Mouse (Mus musculus) kidney, adult 2 months (tissue): ENCODE data around the gene Gm7138.
"Not testable (repeated sequence)": the region's sequence is repeated elsewhere in the genome, so short reads cannot be mapped to it uniquely, and the experiment has no call there.

Source experiments
- CTCF ChIP-seq: fragments of 200-500 bp; conservative IDR thresholded peaks from 2 replicates; pipeline ENCODE4 v1.5.1; 2011; ENCODE audit warnings: low read depth, mild to moderate bottlenecking, control low read depth, low read length, moderate library complexity, mixed read lengths; ENCODE audit not compliant: insufficient read depth, insufficient read length
- POLR2A ChIP-seq: fragments of 200-500 bp; IDR thresholded peaks from one replicate; pipeline ENCODE4 v1.6.1; 2011; ENCODE audit warnings: low read depth, low read length, control low read depth

DNA sequence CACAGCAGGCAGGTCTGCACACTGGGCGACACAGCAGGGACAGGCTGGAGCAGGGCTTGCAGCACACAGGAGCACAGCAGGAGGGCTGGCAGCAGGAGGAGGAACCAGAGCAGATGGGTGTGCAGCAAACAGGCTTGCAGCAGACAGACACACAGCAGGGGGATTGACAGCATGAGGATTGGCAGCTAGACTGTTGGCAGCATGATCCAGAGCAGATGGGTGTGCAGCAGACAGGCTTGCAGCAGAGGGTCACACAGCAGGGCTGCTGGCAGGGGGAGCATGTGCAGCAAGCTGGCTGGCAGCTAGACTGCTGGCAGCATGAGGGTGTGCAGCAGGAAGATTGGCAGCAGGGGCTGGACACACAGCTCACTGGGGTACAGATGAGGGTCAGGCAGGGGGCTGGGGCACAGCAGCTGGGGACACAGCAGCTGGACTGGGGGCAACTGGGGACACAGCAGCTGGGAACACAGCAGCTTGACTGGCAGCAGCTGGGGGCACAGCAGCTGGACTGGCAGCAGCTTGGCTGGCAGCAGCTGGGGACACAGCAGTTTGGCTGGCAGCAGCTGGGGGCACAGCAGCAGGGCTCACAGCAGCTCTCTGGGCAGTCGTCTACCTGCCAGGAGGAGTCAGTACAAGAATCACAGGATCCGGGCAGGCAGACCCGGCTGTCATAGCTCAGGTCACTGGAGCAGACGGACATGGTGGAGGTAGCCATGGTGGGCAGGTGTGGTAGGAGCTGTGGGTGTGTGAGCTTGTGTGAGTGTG is 34.6 kb downstream of the Gm7138 start, which contains the start of gene Gm18596:
- TF ChIP-seq CTCF, POLR2A: not testable (repeated sequence)
